Mouse (Mus musculus) spleen, adult 2 months (tissue): ENCODE data around the gene Glt1d1. TPM values are rescaled to one million over a fixed set of nuclear protein-coding genes. Genes with fewer than 3 reads are reported as not detected.

Source experiments
- DNase-seq, 2 experiments: peaks; one replicate each; pipeline versions ENCODE4 v3.0.0 to v3.0.0-alpha.2; 2012 to 2021; ENCODE audit warnings: low spot score in 2 of 2, low read depth in 1 of 2
- H3K27ac ChIP-seq: fragments of 200-500 bp; 2 replicates; pipeline ENCODE4 v1.5.1; 2012; ENCODE audit warnings: low read length, inconsistent platforms; ENCODE audit not compliant: insufficient read depth
- H3K27me3 ChIP-seq: fragments of 200-500 bp; 2 replicates; pipeline ENCODE4 v1.6.1; 2012; ENCODE audit warnings: mild to moderate bottlenecking, moderate library complexity, low read length, inconsistent platforms; ENCODE audit not compliant: control insufficient read depth, insufficient read depth
- H3K36me3 ChIP-seq: fragments of 200-500 bp; 2 replicates; pipeline ENCODE4 v1.6.1; 2012; ENCODE audit warnings: mild to moderate bottlenecking, low read length, inconsistent platforms; ENCODE audit not compliant: control insufficient read depth, insufficient read depth
- H3K4me1 ChIP-seq: fragments of 200-500 bp; 2 replicates; pipeline ENCODE4 v1.6.1; 2011; ENCODE audit warnings: inconsistent platforms; ENCODE audit not compliant: control insufficient read depth, insufficient read depth, insufficient read length
- H3K4me3 ChIP-seq: fragments of 200-500 bp; 2 replicates; pipeline ENCODE4 v1.5.1; 2011; ENCODE audit warnings: mild to moderate bottlenecking, inconsistent platforms; ENCODE audit not compliant: insufficient read depth, insufficient read length; ENCODE audit errors: extremely low read depth
- CTCF ChIP-seq: fragments of 200-500 bp; IDR thresholded peaks from 2 replicates; pipeline ENCODE4 v1.5.1; 2011; ENCODE audit warnings: mild to moderate bottlenecking, inconsistent platforms; ENCODE audit not compliant: insufficient read depth, insufficient read length, insufficient replicate concordance; ENCODE audit errors: extremely low read depth
- POLR2A ChIP-seq: fragments of 200-500 bp; IDR thresholded peaks from 2 replicates; pipeline ENCODE4 v1.6.1; 2011; ENCODE audit warnings: low read depth, low read length, inconsistent platforms
- WGBS: fragments of 180-500 bp; shearing (Covaris S2); methylation state at CpG from one replicate; pipeline ENCODE4 v1.1.7; 2018; 5-methylcytosine and 5-hydroxymethylcytosine counted together
- polyA plus RNA-seq: library from polyadenylated mRNA; depleted of rRNA; stranded (reverse); fragments of >200 nt; gene quantifications from 2 replicates; pipeline ENCODE4 v1.2.3, GENCODE M21; 2012

The Glt1d1 gene
- polyA plus RNA-seq, 1 experiment, result 0.12 TPM

- Histone ChIP-seq H3K36me3 (no peaks in the 10 kb centered on the region), H3K4me3 (no peak overlapping the region), H3K4me1 (no peaks in the 10 kb centered on the region), H3K27me3 (no peaks in the 10 kb centered on the region), H3K27ac (no peak overlapping the region)
- no peak for TF ChIP-seq POLR2A
- no peak for TF ChIP-seq CTCF
- 78% methylated on average over 21 of the region's 21 CpGs for WGBS
- no peak for DNase-seq
These were observed 59.5 kb downstream of the Glt1d1 start for GRCm38 (mm10) chr5:127691581-127691980.

GRCm38 (mm10) chr5:127695898-127696297 is 63.8 kb downstream of the Glt1d1 start:
- Histone ChIP-seq H3K36me3 (no peaks in the 10 kb centered on the region), H3K4me3 (no peak overlapping the region), H3K27me3 (no peaks in the 10 kb centered on the region), H3K4me1 (no peaks in the 10 kb centered on the region), H3K27ac (no peak overlapping the region)
- DNase-seq, result no peak
- no peak for TF ChIP-seq POLR2A
- TF ChIP-seq CTCF, result no peak
- WGBS, result 65% methylated on average over 4 of the region's 4 CpGs

- no peaks in the 10 kb centered on the region for H3K4me1 ChIP-seq
- no peaks in the 10 kb centered on the region for H3K27me3 ChIP-seq
- TF ChIP-seq POLR2A, result no peak
- no peak for TF ChIP-seq CTCF
- H3K27ac ChIP-seq, result no peak overlapping the region
- 89% methylated on average over 4 of the region's 4 CpGs for WGBS
- H3K36me3 ChIP-seq, result no peaks in the 10 kb centered on the region
- no peak overlapping the region for H3K4me3 ChIP-seq
- DNase-seq, result no peak
These were observed 64.5 kb downstream of the Glt1d1 start for GRCm38 (mm10) chr5:127696602-127697001.

- TF ChIP-seq POLR2A (no peak), CTCF (no peak)
- WGBS, result 50% methylated on average over 2 of the region's 2 CpGs
- Histone ChIP-seq H3K4me1 (no peaks in the 10 kb centered on the region), H3K4me3 (no peak overlapping the region), H3K36me3 (no peaks in the 10 kb centered on the region), H3K27ac (no peak overlapping the region), H3K27me3 (no peaks in the 10 kb centered on the region)
- DNase-seq, result no peak
These were observed 66.5 kb downstream of the Glt1d1 start for GRCm38 (mm10) chr5:127698525-127698924.

GRCm38 (mm10) chr5:127699679-127700078 is 67.6 kb downstream of the Glt1d1 start:
- H3K27me3 ChIP-seq, result no peaks in the 10 kb centered on the region
- H3K4me3 ChIP-seq, result no peak overlapping the region
- no peaks in the 10 kb centered on the region for H3K36me3 ChIP-seq
- no peak overlapping the region for H3K27ac ChIP-seq
- 50% methylated on average over 5 of the region's 5 CpGs for WGBS
- H3K4me1 ChIP-seq, result no peaks in the 10 kb centered on the region
- no peak for DNase-seq
- no peak for TF ChIP-seq CTCF
- no peak for TF ChIP-seq POLR2A

GRCm38 (mm10) chr5:127700156-127700555 is 68.1 kb downstream of the Glt1d1 start:
- no peak for TF ChIP-seq CTCF
- TF ChIP-seq POLR2A, result no peak
- no peak overlapping the region for H3K27ac ChIP-seq
- H3K4me3 ChIP-seq, result no peak overlapping the region
- H3K36me3 ChIP-seq, result no peaks in the 10 kb centered on the region
- H3K4me1 ChIP-seq, result no peaks in the 10 kb centered on the region
- H3K27me3 ChIP-seq, result no peaks in the 10 kb centered on the region
- 69% methylated on average over 6 of the region's 6 CpGs for whole genome bisulfite sequencing
- no peak for DNase-seq

- Histone ChIP-seq H3K36me3 (no peaks in the 10 kb centered on the region), H3K4me1 (no peaks in the 10 kb centered on the region), H3K27ac (no peak overlapping the region), H3K4me3 (no peak overlapping the region), H3K27me3 (no peaks in the 10 kb centered on the region)
- DNase-seq, result no peak
- 73% methylated on average over 9 of the region's 9 CpGs for WGBS
- TF ChIP-seq CTCF (no peak), POLR2A (no peak)
These were observed 71.6 kb downstream of the Glt1d1 start for GRCm38 (mm10) chr5:127703609-127704180.
